Mouse (Mus musculus) ES-E14 (cell line): ENCODE data around the gene Acvr1. TPM values are rescaled to one million over a fixed set of nuclear protein-coding genes. Genes with fewer than 3 reads are reported as not detected.

Experiments
- DNase-seq: peaks from one replicate; pipeline ENCODE4 v3.0.0-alpha.2; 2013; ENCODE audit warnings: low read depth, low spot score
- H3K27ac ChIP-seq: 2 replicates; pipeline ENCODE4 v1.5.1; 2012; ENCODE audit warnings: low read depth, mild to moderate bottlenecking, low read length, moderate library complexity, mixed read lengths; ENCODE audit not compliant: poor library complexity, insufficient read depth, severe bottlenecking
- H3K36me3 ChIP-seq: 2 replicates; pipeline ENCODE4 v1.6.1; 2012; ENCODE audit warnings: mild to moderate bottlenecking, low read length, moderate library complexity, mixed read lengths; ENCODE audit not compliant: control insufficient read depth, poor library complexity, insufficient read depth, severe bottlenecking
- H3K4me1 ChIP-seq, 2 experiments: fragments of 150-350 bp in 1 of 2; sonication (generic) in 1 of 2; 2 replicates each; pipeline ENCODE4 v1.6.1; 2012; ENCODE audit warnings: low read length in 2 of 2, mild to moderate bottlenecking in 1 of 2, mixed read lengths in 1 of 2; ENCODE audit not compliant: control insufficient read depth in 2 of 2, insufficient read depth in 2 of 2, poor library complexity in 1 of 2
- H3K4me3 ChIP-seq, 2 experiments: fragments of 150-350 bp in 1 of 2; sonication (generic) in 1 of 2; 2 replicates each; pipeline ENCODE4 v1.5.1; 2012; ENCODE audit warnings: low read length in 2 of 2, low read depth in 1 of 2, mild to moderate bottlenecking in 1 of 2, mixed read lengths in 1 of 2; ENCODE audit not compliant: insufficient read depth in 1 of 2, poor library complexity in 1 of 2, severe bottlenecking in 1 of 2
- H3K9ac ChIP-seq: 2 replicates; pipeline ENCODE4 v1.6.1; 2012; ENCODE audit warnings: low read depth, mild to moderate bottlenecking, low read length, mixed read lengths; ENCODE audit not compliant: poor library complexity, insufficient read depth, severe bottlenecking
- H3K9me3 ChIP-seq: fragments of 150-350 bp; sonication (generic); 2 replicates; pipeline ENCODE4 v1.6.1; 2012; ENCODE audit warnings: low read depth, mild to moderate bottlenecking, low read length; ENCODE audit not compliant: control insufficient read depth, insufficient read depth
- CHD2 ChIP-seq: IDR thresholded peaks from 2 replicates; pipeline ENCODE4 v1.6.1; 2014; ENCODE audit warnings: mild to moderate bottlenecking, low read depth, low read length, inconsistent platforms
- HCFC1 ChIP-seq: IDR thresholded peaks from 2 replicates; pipeline ENCODE4 v1.6.1; 2012; ENCODE audit warnings: low read length, inconsistent platforms, borderline replicate concordance; ENCODE audit not compliant: insufficient read depth
- MAFK ChIP-seq: IDR thresholded peaks from 2 replicates; pipeline ENCODE4 v1.6.1; 2014; ENCODE audit warnings: mild to moderate bottlenecking, low read depth, low read length, inconsistent platforms; ENCODE audit not compliant: insufficient read depth
- ZC3H11A ChIP-seq: IDR thresholded peaks from 2 replicates; pipeline ENCODE4 v1.6.1; 2012; ENCODE audit warnings: low read depth, mild to moderate bottlenecking, inconsistent platforms, low read length, borderline replicate concordance
- ZNF384 ChIP-seq: IDR thresholded peaks from 2 replicates; pipeline ENCODE4 v1.6.1; 2012; ENCODE audit warnings: low read depth, low read length, inconsistent platforms
- in situ Hi-C, 2 experiments: fragments of 600-800 bp; cut with MboI; formaldehyde crosslinking; loops; one replicate each; pipeline ENCODE4 v1.15.1; 2025; ENCODE audit warnings: low sequenced_read_pairs in 2 of 2, inconsistent platforms in 1 of 2; ENCODE audit not compliant: unreplicated experiment in 2 of 2
- total RNA-seq: library from RNA; depleted of rRNA; stranded (reverse); fragments of 300-350 nt; gene quantifications from 2 replicates; pipeline ENCODE4 v1.2.3, GENCODE M21; 2012

The Acvr1 gene
- total RNA-seq, 1 experiment, result 6.6 TPM

DNA sequence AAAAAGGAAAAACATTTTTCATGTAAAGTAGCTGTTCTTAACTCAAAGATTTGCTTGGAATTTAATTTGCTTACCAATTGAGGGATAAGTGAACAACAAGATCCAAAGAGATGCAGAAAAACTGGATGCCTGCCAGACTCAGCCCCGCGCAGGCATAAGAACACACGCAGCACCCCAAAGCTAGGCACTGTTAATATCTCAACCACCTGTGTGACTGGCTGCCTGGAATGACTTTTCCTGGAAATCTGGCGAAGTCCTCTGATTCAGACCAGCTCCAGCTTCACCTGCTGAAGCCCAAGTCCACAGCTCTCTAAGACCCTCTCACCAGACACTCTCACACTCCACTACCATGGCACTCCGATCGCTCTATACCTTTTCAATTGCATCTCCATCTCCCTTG is 42.6 kb downstream of the Acvr1 start:
- no peak for DNase-seq

DNA sequence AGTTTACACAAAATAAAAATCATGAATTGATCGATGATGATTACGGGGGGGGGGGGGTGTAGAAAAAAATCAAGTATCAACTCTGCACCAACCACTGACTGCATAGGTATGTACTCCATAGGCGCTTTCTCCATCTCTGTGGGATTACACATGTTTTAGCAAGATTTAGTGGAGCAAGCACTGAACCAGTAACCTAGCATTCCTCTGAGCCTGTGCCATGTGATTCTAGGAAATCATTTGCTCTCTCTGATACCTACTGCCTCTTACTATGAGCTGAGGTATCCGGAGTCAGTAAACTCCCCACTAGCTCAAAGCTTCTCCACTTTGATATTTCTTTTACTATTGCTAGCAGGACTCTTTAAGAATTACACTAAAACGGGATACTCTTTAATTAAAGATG is 43.1 kb downstream of the Acvr1 start:
- in situ Hi-C loops, result no loop called here
- Histone ChIP-seq H3K9me3 (no peaks in the 10 kb centered on the region), H3K9ac (no peak overlapping the region), H3K27ac (no peak overlapping the region), H3K4me1 (peaks cover 0 to 7% of the 10 kb centered on the region in 2 experiments; a peak in 2 of 4 replicates), H3K36me3 (no peaks in the 10 kb centered on the region), H3K4me3 (no peak overlapping the region)
- no peak for DNase-seq
- no peak for TF ChIP-seq ZNF384
- TF ChIP-seq HCFC1, result no peak
- TF ChIP-seq CHD2, result no peak
- TF ChIP-seq ZC3H11A, result no peak
- no peak for TF ChIP-seq MAFK

More for the DNA sequence above, 42.6 kb downstream of the Acvr1 start:
- peaks cover 0 to 7% of the 10 kb centered on the region in 2 experiments; a peak in 2 of 4 replicates for H3K4me1 ChIP-seq
- H3K4me3 ChIP-seq, result no peak overlapping the region
- in situ Hi-C loops, result no loop called here
- H3K36me3 ChIP-seq, result no peaks in the 10 kb centered on the region
- H3K27ac ChIP-seq, result no peak overlapping the region
- H3K9ac ChIP-seq, result no peak overlapping the region
- TF ChIP-seq ZC3H11A (no peak), ZNF384 (no peak)
- H3K9me3 ChIP-seq, result no peaks in the 10 kb centered on the region

DNA sequence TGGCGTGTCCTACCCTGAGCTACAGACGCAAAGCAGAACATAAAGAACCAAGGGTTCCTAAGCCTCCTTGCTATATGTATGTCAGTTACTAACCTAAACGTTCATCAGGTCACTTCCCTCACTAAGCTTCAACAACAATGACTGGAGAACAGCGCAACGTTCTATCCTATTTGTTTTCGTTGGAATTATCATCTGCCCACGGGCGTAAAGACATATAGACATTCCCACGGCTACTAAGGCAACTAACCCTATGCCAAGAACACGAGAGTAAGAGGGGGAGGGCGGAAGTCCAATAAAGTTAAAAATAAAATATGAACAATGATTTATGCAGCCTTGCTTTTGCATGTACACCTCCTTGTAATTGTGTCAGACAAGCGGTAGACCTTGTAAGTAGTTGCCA is 43.9 kb downstream of the Acvr1 start:
- Histone ChIP-seq H3K4me1 (peaks cover 0 to 7% of the 10 kb centered on the region in 2 experiments; a peak in 2 of 4 replicates), H3K4me3 (no peak overlapping the region), H3K9ac (no peak overlapping the region), H3K27ac (no peak overlapping the region), H3K9me3 (no peaks in the 10 kb centered on the region), H3K36me3 (no peaks in the 10 kb centered on the region)
- TF ChIP-seq CHD2, result no peak
- no peak for TF ChIP-seq ZC3H11A
- no peak for TF ChIP-seq HCFC1
- TF ChIP-seq MAFK, result no peak
- no peak for TF ChIP-seq ZNF384
- in situ Hi-C loops, result no loop called here
- no peak for DNase-seq

DNA sequence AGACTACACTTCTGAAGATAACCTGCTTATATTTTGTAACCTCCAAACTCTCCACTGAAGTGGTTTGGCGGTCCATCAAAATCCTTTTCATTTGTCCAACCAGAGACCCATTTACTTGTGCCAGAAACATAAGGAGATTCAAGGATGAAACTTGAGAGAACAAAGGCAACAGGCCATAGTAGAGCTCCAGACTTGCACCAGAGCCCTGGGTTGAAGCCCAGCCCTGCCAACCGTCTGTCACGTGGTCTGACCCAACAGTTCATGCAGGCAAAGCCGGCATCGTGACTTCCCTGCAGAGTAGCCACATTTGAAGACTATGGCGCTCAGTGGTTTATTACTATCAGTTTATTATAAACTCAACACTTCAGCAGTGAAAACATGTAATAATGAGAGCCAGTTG is 45.3 kb downstream of the Acvr1 start:
- DNase-seq, result no peak
- no peak for TF ChIP-seq ZC3H11A
- TF ChIP-seq ZNF384, result no peak
- no peak for TF ChIP-seq HCFC1
- TF ChIP-seq MAFK, result no peak
- TF ChIP-seq CHD2, result no peak
- no peaks in the 10 kb centered on the region for H3K36me3 ChIP-seq
- H3K4me3 ChIP-seq, result no peak overlapping the region
- peaks cover 0 to 3% of the 10 kb centered on the region in 2 experiments; a peak in 1 of 4 replicates for H3K4me1 ChIP-seq
- H3K9ac ChIP-seq, result no peak overlapping the region
- no peak overlapping the region for H3K27ac ChIP-seq
- H3K9me3 ChIP-seq, result no peaks in the 10 kb centered on the region
- in situ Hi-C loops, result no loop called here

DNA sequence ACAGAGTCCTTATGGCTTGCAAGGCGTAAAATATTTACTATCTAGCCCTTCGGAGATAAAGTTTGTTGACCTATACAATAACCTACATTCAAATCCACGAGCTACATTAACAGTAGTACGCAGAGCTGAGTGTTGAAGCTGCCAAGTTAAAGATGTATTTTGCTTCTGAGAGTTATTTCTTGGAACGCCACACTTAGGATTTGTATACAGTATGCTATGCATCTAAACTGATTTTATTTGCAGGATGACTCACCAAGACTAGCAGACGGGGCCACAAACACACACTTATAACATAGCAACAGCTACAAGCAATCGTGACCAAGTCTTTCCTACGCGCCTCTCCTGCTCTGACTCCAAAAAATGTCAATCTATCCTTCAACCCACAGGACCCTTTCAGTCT is 46.2 kb downstream of the Acvr1 start:
- in situ Hi-C loops, result no loop called here
- Histone ChIP-seq H3K9me3 (no peaks in the 10 kb centered on the region), H3K4me1 (peaks cover 2 to 4% of the 10 kb centered on the region in 2 experiments; a peak in 1 of 4 replicates), H3K27ac (no peak overlapping the region), H3K36me3 (no peaks in the 10 kb centered on the region), H3K4me3 (no peak overlapping the region), H3K9ac (no peak overlapping the region)
- no peak for DNase-seq
- no peak for TF ChIP-seq MAFK
- no peak for TF ChIP-seq ZNF384
- no peak for TF ChIP-seq ZC3H11A
